Mouse (Mus musculus) ES-CJ7 (cell line): ENCODE results near the gene Aggf1.

ENCODE experiments used
- DNase-seq: peaks from one replicate; pipeline ENCODE4 v3.0.0; 2011; ENCODE audit warnings: low read depth, low spot score

The Aggf1 gene

GRCm38 (mm10) chr13:95374701-95375553, at the start of gene Aggf1:
Aggf1 (minus strand) TSS chr13:95375352.
- peak; percentile 91 for DNase-seq

- DNase-seq = no peak
These were observed 49.8 kb upstream of the Aggf1 start for GRCm38 (mm10) chr13:95424932-95425331.

- DNase-seq = no peak
These were observed 44.1 kb upstream of the Aggf1 start for GRCm38 (mm10) chr13:95419204-95419749.

- no peak for DNase-seq
These were observed 43.5 kb upstream of the Aggf1 start for GRCm38 (mm10) chr13:95418575-95419203.

GRCm38 (mm10) chr13:95412257-95412656, 37.1 kb upstream of the Aggf1 start:
- DNase-seq = no peak

GRCm38 (mm10) chr13:95393242-95393641, 18.1 kb upstream of the Aggf1 start:
- DNase-seq = no peak

GRCm38 (mm10) chr13:95389866-95390865, 15.0 kb upstream of the Aggf1 start:
- DNase-seq = peak; percentile 84

- DNase-seq = peak; percentile 52
These were observed 13.1 kb upstream of the Aggf1 start for GRCm38 (mm10) chr13:95388226-95388625.

GRCm38 (mm10) chr13:95382418-95382817, 7.3 kb upstream of the Aggf1 start:
- DNase-seq = no peak

- no peak for DNase-seq
These were observed 3.5 kb upstream of the Aggf1 start for GRCm38 (mm10) chr13:95378696-95379095.

- DNase-seq = peak; percentile 34
These were observed 1.6 kb upstream of the Aggf1 start for GRCm38 (mm10) chr13:95376689-95377289.

GRCm38 (mm10) chr13:95375554-95375914, 382 bp upstream of the Aggf1 start:
- DNase-seq = no peak

GRCm38 (mm10) chr13:95366356-95366755, 8.8 kb downstream of the Aggf1 start:
- no peak for DNase-seq

GRCm38 (mm10) chr13:95363440-95363839, 11.7 kb downstream of the Aggf1 start:
- no peak for DNase-seq

GRCm38 (mm10) chr13:95358223-95358622, 16.9 kb downstream of the Aggf1 start:
- no peak for DNase-seq

GRCm38 (mm10) chr13:95348476-95348875, 26.7 kb downstream of the Aggf1 start:
- no peak for DNase-seq

- DNase-seq = peak; percentile 74
These were observed 28.0 kb downstream of the Aggf1 start for GRCm38 (mm10) chr13:95347018-95347696.

GRCm38 (mm10) chr13:95345869-95346268, 29.3 kb downstream of the Aggf1 start:
- no peak for DNase-seq

GRCm38 (mm10) chr13:95343470-95343869, 31.7 kb downstream of the Aggf1 start:
- DNase-seq = no peak

- peak; percentile 58 for DNase-seq
These were observed 39.0 kb downstream of the Aggf1 start for GRCm38 (mm10) chr13:95336122-95336677.
